Mouse (Mus musculus): Measurements from ENCODE around the gene Ccnj.

Gene Ccnj

DNA sequence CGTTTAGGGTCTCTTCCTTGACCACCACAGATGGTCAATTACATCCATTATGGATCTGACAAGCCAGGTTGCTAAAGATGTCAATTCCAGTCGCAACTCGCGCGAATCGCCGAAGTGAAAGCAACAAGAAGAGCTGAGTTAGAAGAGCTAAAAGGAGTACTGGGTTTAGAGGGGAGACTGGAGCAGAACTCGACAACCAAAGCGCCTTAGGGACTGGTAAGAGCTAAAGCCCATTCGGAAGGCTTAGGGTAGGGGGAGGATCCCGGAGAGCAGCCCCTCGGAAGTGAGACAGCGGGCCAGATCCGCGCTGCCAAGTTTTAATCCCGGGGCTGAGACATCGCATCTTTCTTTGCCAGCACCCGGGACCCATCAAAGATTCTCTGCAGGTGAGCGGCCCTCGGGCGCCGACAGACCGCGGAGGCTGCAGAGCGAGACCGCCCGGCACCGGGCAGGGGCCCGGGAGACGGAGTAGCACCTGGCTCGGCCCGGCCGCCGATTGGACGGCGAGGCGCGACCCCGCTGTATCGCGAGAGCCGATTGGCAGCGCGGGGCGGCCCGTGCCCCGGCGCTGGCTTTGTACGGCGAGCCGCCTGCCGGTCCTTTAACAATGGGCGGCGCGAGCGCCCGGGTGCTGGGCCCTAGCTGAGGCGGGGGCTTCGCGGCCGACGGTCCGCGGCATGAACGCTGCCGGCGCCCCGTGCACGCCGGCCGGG lies at the start of gene Ccnj:
Ccnj (plus strand) TSS at position 577 of the 713 bp plus-strand sequence.
- DNase-seq (ENCODE audit: low read depth): peak; percentile 79

GRCm38 (mm10) chr19:40788004-40788714 lies 42.9 kb upstream of the Ccnj start:
- DNase-seq (ENCODE audit: low read depth): no peak

- DNase-seq (ENCODE audit: low read depth): peak; percentile 91
Measured at GRCm38 (mm10) chr19:40788715-40789084, 42.4 kb upstream of the Ccnj start.

- no peak for DNase-seq (ENCODE audit: low read depth)
Measured at GRCm38 (mm10) chr19:40805176-40805737, 25.8 kb upstream of the Ccnj start.

GRCm38 (mm10) chr19:40809858-40810257 lies 21.2 kb upstream of the Ccnj start:
- DNase-seq (ENCODE audit: low read depth): no peak

GRCm38 (mm10) chr19:40811840-40812239 lies 19.2 kb upstream of the Ccnj start:
- DNase-seq (ENCODE audit: low read depth): no peak

GRCm38 (mm10) chr19:40812778-40813177 lies 18.3 kb upstream of the Ccnj start:
- no peak for DNase-seq (ENCODE audit: low read depth)

DNA sequence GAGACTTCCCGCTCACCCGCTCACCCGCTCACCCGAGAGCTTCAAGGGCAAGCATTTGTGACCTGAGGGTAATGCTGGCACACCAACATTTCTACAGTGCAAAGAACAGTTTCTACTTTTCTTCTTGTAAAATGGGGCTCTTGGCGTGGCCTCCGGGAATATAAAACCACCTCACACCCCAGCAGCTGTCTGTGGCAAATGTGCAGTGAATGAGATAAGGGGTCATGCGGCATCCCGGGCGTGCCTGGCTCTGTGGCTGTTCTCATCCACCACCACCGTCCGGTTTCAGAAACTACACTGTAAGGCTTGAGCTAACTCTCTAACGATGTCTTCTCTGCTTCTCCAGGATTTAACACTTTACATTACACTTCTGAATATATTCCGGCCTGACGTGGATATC lies 17.7 kb upstream of the Ccnj start:
- peak; percentile 89 for DNase-seq (ENCODE audit: low read depth)

DNA sequence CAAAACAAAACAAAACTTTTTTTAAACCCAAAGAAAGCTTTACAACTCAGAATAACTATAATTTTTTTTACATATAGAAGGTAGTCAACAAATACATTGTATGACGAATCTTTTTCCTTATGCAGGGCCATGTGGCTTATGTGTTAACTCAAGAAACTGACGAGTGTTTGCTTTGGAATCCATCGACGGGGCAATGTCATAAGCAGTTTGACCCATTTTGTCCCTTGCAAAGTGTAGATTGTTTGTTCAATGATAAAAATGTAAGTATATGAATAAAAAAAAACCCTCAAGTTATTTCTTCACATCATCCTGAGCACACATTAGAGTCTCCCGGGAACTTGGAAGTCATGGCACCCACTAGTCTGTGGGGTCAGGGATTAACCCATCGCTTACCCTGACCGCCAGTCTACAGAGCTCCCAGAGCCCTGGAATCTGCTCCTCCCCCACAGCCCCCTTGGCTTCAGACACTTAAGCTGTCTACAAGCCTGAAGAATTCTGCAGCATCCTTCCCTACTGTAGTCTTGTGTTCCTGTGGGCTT lies 15.4 kb upstream of the Ccnj start:
- DNase-seq (ENCODE audit: low read depth): no peak

DNA sequence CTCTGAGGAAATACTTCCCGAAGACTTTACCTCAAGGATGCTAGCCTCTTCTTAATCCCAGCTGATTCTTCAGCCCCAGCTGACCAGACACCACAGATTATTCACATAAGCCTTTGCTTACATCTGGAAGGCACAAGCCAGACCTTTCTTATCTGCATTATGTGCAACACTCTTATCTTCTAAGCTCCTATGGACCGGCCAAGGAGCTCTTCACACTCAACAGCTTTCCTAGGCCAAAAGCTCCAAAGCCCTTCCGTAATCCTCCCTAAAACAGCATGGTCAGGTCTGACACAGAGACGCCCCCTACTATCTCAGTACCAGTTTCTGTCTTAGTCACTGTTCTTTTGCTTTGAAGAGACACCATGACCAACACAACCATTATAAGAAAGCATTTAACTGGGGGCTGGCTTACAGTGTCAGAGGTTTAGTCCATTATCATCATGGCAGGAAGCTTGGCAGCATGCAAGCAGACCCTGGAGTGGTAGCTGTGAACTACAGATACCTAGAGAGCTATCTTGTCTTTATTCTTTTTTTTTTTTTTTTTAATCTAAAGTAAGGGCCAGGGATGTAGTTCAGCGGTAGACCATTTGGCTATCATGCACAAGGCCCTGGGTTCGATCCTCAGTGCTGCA lies 13.1 kb upstream of the Ccnj start:
- peak; percentile 30 for DNase-seq (ENCODE audit: low read depth)

DNA sequence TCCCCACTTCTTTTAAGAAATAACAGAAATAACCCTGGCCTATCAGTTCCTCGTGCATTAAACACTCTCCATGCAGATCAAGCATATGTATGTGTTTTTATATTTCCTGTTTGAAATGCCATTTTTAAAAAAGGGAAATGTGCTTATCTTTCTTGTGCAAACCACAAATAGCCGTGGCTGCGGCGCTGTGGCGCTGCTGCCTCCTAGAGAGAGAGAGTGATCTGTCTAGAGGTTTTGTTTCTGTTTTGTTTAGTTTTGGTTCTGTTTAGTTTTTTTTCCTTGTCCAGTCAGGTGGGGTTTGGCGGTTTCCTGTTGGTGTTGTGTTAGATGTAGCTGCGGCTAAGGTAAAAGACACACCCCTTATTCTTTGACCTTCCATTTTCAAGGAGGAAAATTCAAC lies 12.3 kb upstream of the Ccnj start:
- DNase-seq (ENCODE audit: low read depth): peak; percentile 96

DNA sequence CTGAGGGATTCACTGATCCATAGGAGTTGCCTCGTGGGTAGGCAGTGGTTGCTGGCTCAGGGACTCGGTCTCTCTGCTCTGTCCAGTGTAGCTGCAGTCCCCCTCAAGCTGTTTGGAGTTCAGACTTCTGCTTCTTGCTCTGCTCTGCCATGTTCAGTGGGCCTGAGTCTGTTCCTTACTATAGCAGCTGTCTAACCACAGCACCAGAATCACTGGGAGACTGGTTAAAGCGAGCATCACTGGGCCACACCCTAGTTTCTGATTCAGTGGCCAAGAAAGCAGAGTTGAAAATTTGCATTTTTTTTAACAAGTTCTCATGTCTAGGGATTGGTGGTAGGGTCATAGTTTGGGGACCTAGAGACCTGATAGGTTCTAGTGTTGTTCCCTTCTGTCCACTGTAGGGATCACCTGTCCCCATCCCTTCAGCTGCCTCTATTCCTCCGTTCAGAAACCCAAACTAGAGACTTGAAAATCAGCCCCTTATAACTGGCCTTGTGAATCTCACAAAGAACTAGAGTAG lies 9.7 kb upstream of the Ccnj start:
- DNase-seq (ENCODE audit: low read depth): peak; percentile 25

- DNase-seq (ENCODE audit: low read depth): no peak
Measured at GRCm38 (mm10) chr19:40825636-40826035, 5.4 kb upstream of the Ccnj start.

DNA sequence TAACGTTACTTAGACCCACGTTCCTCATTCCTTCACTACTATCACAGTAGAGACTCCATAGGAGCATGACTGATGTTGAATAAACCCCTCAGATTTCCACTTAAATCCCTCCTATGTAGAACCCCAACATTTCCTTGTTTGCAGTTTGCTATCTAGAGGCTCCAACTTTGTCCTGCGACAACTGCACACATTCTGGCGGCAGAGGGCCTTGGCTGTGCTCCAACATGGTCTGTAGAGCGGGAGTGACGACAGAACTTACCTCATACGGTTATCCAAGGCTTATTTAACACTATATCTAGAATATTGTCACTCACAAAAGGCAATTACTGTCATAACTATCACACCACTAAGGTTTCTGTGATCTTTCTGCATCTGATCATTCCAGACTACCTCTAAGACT lies 4.3 kb upstream of the Ccnj start:
- DNase-seq (ENCODE audit: low read depth): no peak

- peak; percentile 12 for DNase-seq (ENCODE audit: low read depth)
Measured at GRCm38 (mm10) chr19:40830198-40830597, 881 bp upstream of the Ccnj start.

DNA sequence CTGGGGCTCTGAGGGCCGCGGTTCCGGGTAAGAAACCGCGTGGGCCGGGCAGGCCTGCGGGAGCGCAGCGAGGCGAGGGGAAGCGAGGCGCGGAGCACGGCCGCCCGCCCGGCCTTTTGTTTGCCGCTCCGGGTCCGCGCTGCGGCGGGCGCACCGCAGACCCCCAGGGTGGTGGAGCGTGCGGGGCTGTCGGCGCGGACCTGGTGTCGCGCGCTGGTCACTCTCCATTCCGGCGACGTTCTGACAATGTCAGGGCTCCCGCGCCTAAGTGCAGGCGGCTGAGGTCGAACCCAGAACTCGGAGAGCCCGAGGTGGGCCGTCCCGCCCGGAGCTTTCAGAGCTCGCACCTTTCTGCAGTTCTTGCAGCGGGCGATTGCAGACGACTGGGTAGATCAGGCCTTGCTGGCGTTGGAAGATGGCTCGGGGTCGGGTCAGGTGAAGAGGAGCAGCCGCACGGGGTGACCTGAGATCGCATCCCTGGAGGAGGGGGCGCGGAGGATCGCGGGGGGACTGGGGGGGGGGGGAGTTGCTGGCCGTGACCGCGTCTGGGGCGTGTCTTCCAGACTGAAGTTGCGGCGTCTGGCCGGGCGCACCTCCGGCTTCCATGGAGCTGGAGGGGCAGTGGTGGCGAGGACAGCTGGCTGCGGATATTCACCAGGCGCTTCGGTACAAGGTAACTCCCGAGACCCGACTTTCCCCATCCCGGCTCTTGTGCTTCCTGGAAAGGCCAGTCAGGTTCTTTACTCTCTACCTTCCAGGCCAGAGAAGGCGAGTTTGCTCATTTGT lies 530 bp downstream of the Ccnj start:
- DNase-seq (ENCODE audit: low read depth): peak; percentile 49

GRCm38 (mm10) chr19:40832361-40832760 lies 1.3 kb downstream of the Ccnj start:
- peak; percentile 53 for DNase-seq (ENCODE audit: low read depth)

GRCm38 (mm10) chr19:40834436-40834835 lies 3.4 kb downstream of the Ccnj start:
- DNase-seq (ENCODE audit: low read depth): peak; percentile 17

- DNase-seq (ENCODE audit: low read depth): no peak
Measured at GRCm38 (mm10) chr19:40838205-40838604, 7.1 kb downstream of the Ccnj start.

- DNase-seq (ENCODE audit: low read depth): peak; percentile 57
Measured at GRCm38 (mm10) chr19:40840303-40840702, 9.2 kb downstream of the Ccnj start.

GRCm38 (mm10) chr19:40841083-40841482 lies 10.0 kb downstream of the Ccnj start:
- DNase-seq (ENCODE audit: low read depth): no peak

- no peak for DNase-seq (ENCODE audit: low read depth)
Measured at GRCm38 (mm10) chr19:40841593-40841992, 10.5 kb downstream of the Ccnj start.

Data from 416B (cell line).